ENCODE assay signal across 9 mouse cellular contexts in the genomic region with DNA sequence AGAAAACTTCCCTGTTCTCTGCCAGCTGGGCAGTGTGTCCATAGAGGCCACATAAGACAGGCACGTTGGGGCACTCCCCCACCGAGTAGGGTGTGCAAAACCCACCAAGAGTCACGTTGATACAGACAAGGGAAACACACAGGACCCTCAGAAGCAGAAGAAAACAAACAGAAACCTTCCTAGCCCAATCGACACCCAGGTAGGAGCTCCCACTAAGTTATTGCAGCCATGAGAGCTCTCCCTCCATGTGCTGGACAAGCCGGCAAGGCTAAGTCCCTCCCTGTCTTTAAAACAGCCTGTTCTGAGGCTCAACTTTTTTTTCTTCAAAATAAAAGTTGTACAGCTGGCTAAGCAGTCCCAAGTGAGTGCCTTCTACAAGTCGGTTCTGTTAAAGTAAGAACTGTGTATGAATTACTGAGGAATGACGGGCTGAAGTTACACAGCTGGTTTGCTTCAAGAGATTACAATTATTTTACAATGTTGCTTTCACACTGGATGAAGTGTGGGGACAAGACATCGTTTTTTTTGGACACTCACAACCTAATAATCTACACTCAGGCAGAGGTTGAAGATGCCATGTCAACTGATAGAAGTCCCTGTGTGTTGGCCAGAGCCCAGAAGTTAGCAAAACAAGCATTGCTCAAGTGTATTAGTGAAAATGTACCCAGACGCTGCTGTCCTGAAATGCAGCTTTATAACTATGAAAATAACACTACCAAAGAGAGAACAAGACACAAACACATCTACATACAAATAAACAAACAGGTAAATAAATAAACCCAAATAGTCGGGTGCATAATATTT.
A peak's percentile ranks its signal among the peaks of the same experiment; 100 is the strongest.
DNase-seq lines count a peak whose midpoint lies in the region; ATAC-seq lines count a peak whose summit lies in the region.
"Had no signal": no experiment of that assay in that cellular context is flagged by ENCODE, and none has a peak within 500 bp of the region (broad histone marks: within the 10 kb centered on the region; RNA-seq: fewer than 3 reads in every experiment).

No protein-coding gene starts in this region.

- DNase-seq in neural tube, embryonic 10.5 days (ENCODE audit: extremely low spot score, low spot score) = no peak
- DNase-seq in urinary bladder, postnatal 36 days (ENCODE audit: low spot score in 2 of 2) = peak; percentile 3 to 30
- no peak for DNase-seq in left cerebral cortex, postnatal 25 days (ENCODE audit: low spot score in 2 of 2)
- no peak for DNase-seq in yolk sac, embryonic 10.5 days (ENCODE audit: low spot score)
- no peak for DNase-seq in hindbrain, embryonic 14.5 days (ENCODE audit: low spot score)

- H3K9ac ChIP-seq in neural tube, embryonic 13.5 days = no peak overlapping the region
- H3K9ac ChIP-seq in intestine, embryonic 16.5 days (ENCODE audit: low read depth, low read length) = peak overlapping the region; percentile 57
- no peak overlapping the region for H3K9ac ChIP-seq in lung, embryonic 15.5 days
- no peak overlapping the region for H3K9ac ChIP-seq in hindbrain, embryonic 14.5 days

- H3K27me3 ChIP-seq in neural tube, embryonic 13.5 days = no peaks in the 10 kb centered on the region
- H3K27me3 ChIP-seq in intestine, embryonic 16.5 days (replicated peaks; ENCODE audit: control insufficient read depth, insufficient read depth, low read length) = no peaks in the 10 kb centered on the region
- H3K27me3 ChIP-seq in lung, embryonic 15.5 days = no peaks in the 10 kb centered on the region
- H3K27me3 ChIP-seq in hindbrain, embryonic 14.5 days (ENCODE audit: control insufficient read depth, insufficient read depth, low read length) = no peaks in the 10 kb centered on the region
- H3K27me3 ChIP-seq: megakaryocyte, embryonic 14.5 days had no signal

- no peak overlapping the region for H3K4me3 ChIP-seq in neural tube, embryonic 13.5 days
- H3K4me3 ChIP-seq in intestine, embryonic 16.5 days (ENCODE audit: low read length) = peak overlapping the region; percentile 50
- peak overlapping the region; percentile 39 for H3K4me3 ChIP-seq in lung, embryonic 15.5 days
- no peak overlapping the region for H3K4me3 ChIP-seq in hindbrain, embryonic 14.5 days (replicated peaks; ENCODE audit: low read length)
- H3K4me3 ChIP-seq: megakaryocyte, embryonic 14.5 days had no signal

- H3K4me2 ChIP-seq in neural tube, embryonic 13.5 days = 0 out of 2 replicates have a peak overlapping the region, but pooled peaks have one; percentile 3
- peak overlapping the region; percentile 53 for H3K4me2 ChIP-seq in intestine, embryonic 16.5 days (ENCODE audit: low read depth, low read length)
- H3K4me2 ChIP-seq in lung, embryonic 15.5 days = peak overlapping the region; percentile 53
- no peak overlapping the region for H3K4me2 ChIP-seq in hindbrain, embryonic 14.5 days (replicated peaks)

- no peaks in the 10 kb centered on the region for H3K4me1 ChIP-seq in neural tube, embryonic 13.5 days (replicated peaks)
- no peaks in the 10 kb centered on the region for H3K4me1 ChIP-seq in intestine, embryonic 16.5 days (ENCODE audit: control insufficient read depth, insufficient read depth, low read length)
- H3K4me1 ChIP-seq in lung, embryonic 15.5 days = no peaks in the 10 kb centered on the region
- H3K4me1 ChIP-seq in hindbrain, embryonic 14.5 days (replicated peaks; ENCODE audit: control insufficient read depth, insufficient read depth, low read length) = no peaks in the 10 kb centered on the region

- 70% methylated on average over 10 of the region's 10 CpGs for WGBS in neural tube, embryonic 13.5 days
- WGBS in intestine, embryonic 16.5 days = 38% methylated on average over 10 of the region's 10 CpGs
- WGBS in lung, embryonic 15.5 days = 21% methylated on average over 10 of the region's 10 CpGs
- 70% methylated on average over 10 of the region's 10 CpGs for WGBS in hindbrain, embryonic 14.5 days

- intact Hi-C loops in left cerebral cortex, postnatal 25 days (cut with DNase I) = no loop called here

- no peak for ATAC-seq in neural tube, embryonic 13.5 days (ENCODE audit: low read depth)
- ATAC-seq in intestine, embryonic 16.5 days = peak; percentile 86
- peak; percentile 94 for ATAC-seq in lung, embryonic 15.5 days (ENCODE audit: borderline replicate concordance, extremely low read depth, low FRiP score, low TSS enrichment)
- ATAC-seq in hindbrain, embryonic 14.5 days (ENCODE audit: low FRiP score) = no peak

- no peak overlapping the region for H3K27ac ChIP-seq in neural tube, embryonic 13.5 days (replicated peaks)
- peak overlapping the region; percentile 80 for H3K27ac ChIP-seq in intestine, embryonic 16.5 days (ENCODE audit: low read length)
- peak overlapping the region; percentile 55 for H3K27ac ChIP-seq in lung, embryonic 15.5 days
- no peak overlapping the region for H3K27ac ChIP-seq in hindbrain, embryonic 14.5 days

- no peaks in the 10 kb centered on the region for H3K36me3 ChIP-seq in neural tube, embryonic 13.5 days
- H3K36me3 ChIP-seq in intestine, embryonic 16.5 days (ENCODE audit: control insufficient read depth, insufficient read depth, low read length) = no peaks in the 10 kb centered on the region
- no peaks in the 10 kb centered on the region for H3K36me3 ChIP-seq in lung, embryonic 15.5 days
- no peaks in the 10 kb centered on the region for H3K36me3 ChIP-seq in hindbrain, embryonic 14.5 days (replicated peaks; ENCODE audit: control insufficient read depth, insufficient read depth)

- no peaks in the 10 kb centered on the region for H3K9me3 ChIP-seq in neural tube, embryonic 13.5 days
- H3K9me3 ChIP-seq in intestine, embryonic 16.5 days (ENCODE audit: control insufficient read depth, low read length) = no peaks in the 10 kb centered on the region
- H3K9me3 ChIP-seq in lung, embryonic 15.5 days = no peaks in the 10 kb centered on the region
- H3K9me3 ChIP-seq in hindbrain, embryonic 14.5 days (ENCODE audit: control insufficient read depth, low read length) = no peaks in the 10 kb centered on the region
- H3K9me3 ChIP-seq: megakaryocyte, embryonic 14.5 days had no signal

Comparison
In these comparisons a context has a peak if more than half of its experiments do, and no peak if none do; other contexts are left out.
1. ATAC-seq: peak in intestine, embryonic 16.5 days (single experiment) and lung, embryonic 15.5 days (single experiment); none in neural tube, embryonic 13.5 days (single experiment) and hindbrain, embryonic 14.5 days (single experiment).
2. H3K27ac ChIP-seq: peak in intestine, embryonic 16.5 days (single experiment) and lung, embryonic 15.5 days (single experiment); none in neural tube, embryonic 13.5 days (single experiment) and hindbrain, embryonic 14.5 days (single experiment).
3. H3K4me3 ChIP-seq: peak in intestine, embryonic 16.5 days (single experiment) and lung, embryonic 15.5 days (single experiment); none in neural tube, embryonic 13.5 days (single experiment) and hindbrain, embryonic 14.5 days (single experiment).
4. DNase-seq: peak in urinary bladder, postnatal 36 days (2 of 2); none in neural tube, embryonic 10.5 days (single experiment), left cerebral cortex, postnatal 25 days (0 of 2), yolk sac, embryonic 10.5 days (single experiment) and hindbrain, embryonic 14.5 days (single experiment).